Mouse (Mus musculus) lung, postnatal 36 days (tissue): ENCODE results near the gene Lrrc28.
"Not testable (repeated sequence)": the region's sequence is repeated elsewhere in the genome, so short reads cannot be mapped to it uniquely, and the experiment has no call there.

Experiments used
- DNase-seq: peaks from one replicate; pipeline ENCODE4 v3.0.0; 2022; ENCODE audit warnings: mixed read lengths

The Lrrc28 gene

GRCm38 (mm10) chr7:67525886-67526580 lies 119.0 kb downstream of the Lrrc28 start:
- DNase-seq, result peak; percentile 15

GRCm38 (mm10) chr7:67524069-67524468 lies 121.0 kb downstream of the Lrrc28 start:
- not testable (repeated sequence) for DNase-seq

- DNase-seq, result no peak
Measured at GRCm38 (mm10) chr7:67523400-67523799, 121.7 kb downstream of the Lrrc28 start.

GRCm38 (mm10) chr7:67521731-67522130 lies 123.3 kb downstream of the Lrrc28 start:
- not testable (repeated sequence) for DNase-seq

- peak; percentile 61 for DNase-seq
Measured at GRCm38 (mm10) chr7:67520959-67521358, 124.1 kb downstream of the Lrrc28 start.

GRCm38 (mm10) chr7:67520001-67520400 lies 125.1 kb downstream of the Lrrc28 start:
- DNase-seq, result no peak

- DNase-seq, result no peak
Measured at GRCm38 (mm10) chr7:67515621-67516020, 129.4 kb downstream of the Lrrc28 start.

- peak; percentile 81 for DNase-seq
Measured at GRCm38 (mm10) chr7:67514893-67515292, 130.2 kb downstream of the Lrrc28 start.

- peak; percentile 55 for DNase-seq
Measured at GRCm38 (mm10) chr7:67514380-67514779, 130.7 kb downstream of the Lrrc28 start.

- DNase-seq, result no peak
Measured at GRCm38 (mm10) chr7:67513656-67514055, 131.4 kb downstream of the Lrrc28 start.

GRCm38 (mm10) chr7:67511606-67512005 lies 133.5 kb downstream of the Lrrc28 start:
- DNase-seq, result no peak

GRCm38 (mm10) chr7:67503281-67504010 lies 141.6 kb downstream of the Lrrc28 start:
- DNase-seq, result no peak

- DNase-seq, result no peak
Measured at GRCm38 (mm10) chr7:67502631-67503030, 142.4 kb downstream of the Lrrc28 start.

- no peak for DNase-seq
Measured at GRCm38 (mm10) chr7:67500878-67501277, 144.2 kb downstream of the Lrrc28 start.

GRCm38 (mm10) chr7:67500076-67500828 lies 144.8 kb downstream of the Lrrc28 start:
- no peak for DNase-seq

GRCm38 (mm10) chr7:67499516-67499915 lies 145.6 kb downstream of the Lrrc28 start:
- no peak for DNase-seq

- DNase-seq, result no peak
Measured at GRCm38 (mm10) chr7:67493795-67494687, 151.0 kb downstream of the Lrrc28 start.

GRCm38 (mm10) chr7:67487889-67488411 lies 157.1 kb downstream of the Lrrc28 start:
- no peak for DNase-seq

- DNase-seq, result no peak
Measured at GRCm38 (mm10) chr7:67486925-67487760, 157.9 kb downstream of the Lrrc28 start.

- no peak for DNase-seq
Measured at GRCm38 (mm10) chr7:67486417-67486816, 158.7 kb downstream of the Lrrc28 start.

- no peak for DNase-seq
Measured at GRCm38 (mm10) chr7:67483698-67484097, 161.4 kb downstream of the Lrrc28 start.
